Mouse (Mus musculus): ENCODE measurements around the gene C130026I21Rik. TPM values are rescaled to one million over a fixed set of nuclear protein-coding genes. Genes with fewer than 3 reads are reported as not detected.

Gene C130026I21Rik
- polyA plus RNA-seq, 1 experiment from 2014 or later, result 0.63 TPM

Small RNA genes lying within 50 kb of the gene (microRNA-seq; reads per million reads assigned to microRNA genes)
- gene Gm27907, result not detected

Other genes starting within 250 kb of the C130026I21Rik start
- gene Gm10553, start 170.4 kb downstream of the C130026I21Rik start, polyA plus RNA-seq (2015; fragmentation: Nextera tagmentation; extraction: Ambion mirVana), result not detected in 2 replicates
- 0.31 TPM in 1 of 2 replicates, not detected in the other for gene A530032D15Rik, start 160.7 kb downstream of the C130026I21Rik start, polyA plus RNA-seq (2015; fragmentation: Nextera tagmentation; extraction: Ambion mirVana)

Data from stomach, embryonic 16.5 days (tissue).